Mouse (Mus musculus) midbrain, embryonic 14.5 days (tissue): ENCODE data around the gene Map4k3. TPM values are rescaled to one million over a fixed set of nuclear protein-coding genes. Genes with fewer than 3 reads are reported as not detected.
"Not testable (repeated sequence)": the region's sequence is repeated elsewhere in the genome, so short reads cannot be mapped to it uniquely, and the experiment has no call there.

Experiments
- ATAC-seq: fragments of 200-750 bp; cut with Nextera tagmentation; 2 replicates; pipeline ENCODE4 v1.8.0; 2017; ENCODE audit warnings: moderate number of reproducible peaks, moderate library complexity; ENCODE audit not compliant: low FRiP score, low TSS enrichment
- DNase-seq: peaks from one replicate; pipeline ENCODE4 v3.0.0-alpha.2; 2015
- H3K27ac ChIP-seq: fragments of 300-500 bp; sonication (generic); replicated peaks from 2 replicates; pipeline ENCODE4 v1.5.1; 2014; ENCODE audit warnings: mild to moderate bottlenecking, low read depth, low read length, moderate library complexity
- H3K27me3 ChIP-seq: fragments of 300-500 bp; sonication (generic); 2 replicates; pipeline ENCODE4 v1.6.1; 2014; ENCODE audit warnings: low read length, control low read depth, mixed read lengths; ENCODE audit not compliant: control insufficient read depth, insufficient read depth
- H3K36me3 ChIP-seq: fragments of 300-500 bp; sonication (generic); 2 replicates; pipeline ENCODE4 v1.6.1; 2014; ENCODE audit warnings: low read length, control low read depth; ENCODE audit not compliant: control insufficient read depth, insufficient read depth
- H3K4me1 ChIP-seq: fragments of 300-500 bp; sonication (generic); 2 replicates; pipeline ENCODE4 v1.6.1; 2014; ENCODE audit warnings: mild to moderate bottlenecking, antibody characterized with exemption, low read length, control low read depth; ENCODE audit not compliant: control insufficient read depth, insufficient read depth
- H3K4me2 ChIP-seq: fragments of 300-500 bp; sonication (generic); 2 replicates; pipeline ENCODE4 v1.6.1; 2014; ENCODE audit warnings: mild to moderate bottlenecking, low read length, moderate library complexity
- H3K4me3 ChIP-seq: fragments of 300-500 bp; sonication (generic); replicated peaks from 2 replicates; pipeline ENCODE4 v1.5.1; 2014; ENCODE audit warnings: low read depth, low read length
- H3K9ac ChIP-seq: fragments of 300-500 bp; sonication (generic); replicated peaks from 2 replicates; pipeline ENCODE4 v1.6.1; 2014; ENCODE audit warnings: mild to moderate bottlenecking, low read length, moderate library complexity
- H3K9me3 ChIP-seq: fragments of 300-500 bp; sonication (generic); 2 replicates; pipeline ENCODE4 v1.6.1; 2016; ENCODE audit warnings: low read length, control low read depth, mixed read lengths; ENCODE audit not compliant: control insufficient read depth
- WGBS: fragments of 180-500 bp; shearing (Covaris S2); extraction: QIAGEN DNeasy Blood & Tissue Kit; methylation state at CpG from one replicate; pipeline ENCODE4 v1.1.7; 2014; 5-methylcytosine and 5-hydroxymethylcytosine counted together
- polyA plus RNA-seq: library from polyadenylated mRNA; unstranded; fragments of >200 nt; fragmentation: Nextera tagmentation; extraction: Ambion mirVana; gene quantifications from 2 replicates; pipeline ENCODE4 v1.2.1, GENCODE M21; 2014

Map4k3 gene
- polyA plus RNA-seq, 1 experiment from 2014 or later: 39.7 TPM

DNA sequence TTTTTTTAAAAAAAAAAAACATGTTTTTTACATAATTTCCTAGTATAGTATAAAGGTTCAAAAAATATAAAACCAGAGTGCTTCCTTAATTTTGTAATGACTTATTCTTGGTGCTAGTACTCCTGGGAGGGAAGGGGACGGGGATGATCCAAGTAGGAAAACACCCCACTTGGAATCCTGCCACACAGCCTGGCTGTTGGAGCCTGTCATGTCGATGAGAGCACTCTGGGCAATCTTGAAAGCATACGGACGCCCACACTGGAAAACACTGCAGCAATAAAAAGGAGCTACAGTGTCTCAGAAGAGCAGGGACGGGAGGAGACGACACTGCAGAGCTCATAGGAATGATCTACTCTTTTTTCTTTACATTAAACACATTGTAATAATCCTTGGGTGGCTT, 192.7 kb downstream of the Map4k3 start:
- no peaks in the 10 kb centered on the region for H3K4me1 ChIP-seq
- no peaks in the 10 kb centered on the region for H3K27me3 ChIP-seq
- DNase-seq (no peak), ATAC-seq (no peak)
- no peak overlapping the region for H3K27ac ChIP-seq
- 84% methylated on average over 6 of the region's 6 CpGs for WGBS
- no peaks in the 10 kb centered on the region; the same call in 1 of the 2 replicates for H3K9me3 ChIP-seq
- H3K36me3 ChIP-seq: no peaks in the 10 kb centered on the region
- no peak overlapping the region for H3K9ac ChIP-seq
- H3K4me2 ChIP-seq: no peak overlapping the region
- H3K4me3 ChIP-seq: no peak overlapping the region

DNA sequence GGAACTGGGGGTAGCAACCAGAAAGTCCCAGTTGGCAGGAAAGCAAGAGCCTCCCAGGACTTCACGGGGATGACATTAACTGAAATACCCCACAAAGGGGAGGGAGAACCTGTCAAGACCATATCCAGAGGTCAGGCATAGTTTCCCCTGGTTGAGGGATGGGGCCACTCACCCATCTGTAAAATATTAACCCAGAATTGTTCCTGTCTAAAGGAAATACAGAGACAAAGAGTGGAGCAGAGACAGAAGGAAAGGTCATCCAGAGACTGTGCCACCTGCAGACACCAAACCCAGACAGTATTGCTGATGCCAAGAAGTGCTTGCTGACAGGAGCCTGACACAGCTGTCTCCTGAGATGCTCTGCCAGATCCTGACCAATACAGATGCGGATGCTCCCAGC, 196.9 kb downstream of the Map4k3 start:
- not testable (repeated sequence) for ATAC-seq, H3K27me3 ChIP-seq, H3K4me2 ChIP-seq, H3K9ac ChIP-seq, H3K4me3 ChIP-seq, H3K4me1 ChIP-seq, DNase-seq, H3K27ac ChIP-seq, H3K9me3 ChIP-seq, H3K36me3 ChIP-seq
- 76% methylated on average over 2 of the region's 2 CpGs for WGBS

Other genes starting within 250 kb of the Map4k3 start
- gene Sos1, start 248.0 kb downstream of the Map4k3 start, polyA plus RNA-seq: 14.1 and 14.8 TPM in 2 replicates
- gene Cdkl4, start 150.7 kb downstream of the Map4k3 start, polyA plus RNA-seq: 3.2 and 3.7 TPM in 2 replicates
- gene Tmem178, start 216.1 kb upstream of the Map4k3 start, polyA plus RNA-seq: 30.5 and 31.3 TPM in 2 replicates